Mouse (Mus musculus) subcutaneous adipose tissue, adult 2 months (tissue): ENCODE results near the gene Smad3. TPM values are rescaled to one million over a fixed set of nuclear protein-coding genes. Genes with fewer than 3 reads are reported as not detected.

Source experiments
- polyA plus RNA-seq: library from polyadenylated mRNA; depleted of rRNA; stranded (reverse); fragments of >200 nt; gene quantifications from 2 replicates; pipeline ENCODE4 v1.2.3, GENCODE M21; 2012; ENCODE audit warnings: low replicate concordance; rRNA removed

The Smad3 gene
- polyA plus RNA-seq, result 23.8 and 47.5 TPM in 2 replicates

GRCm38 (mm10) chr9:63757865-63758440, at the start of gene Smad3:
Gene Smad3, minus strand, starts transcription at chr9:63757994.

DNA sequence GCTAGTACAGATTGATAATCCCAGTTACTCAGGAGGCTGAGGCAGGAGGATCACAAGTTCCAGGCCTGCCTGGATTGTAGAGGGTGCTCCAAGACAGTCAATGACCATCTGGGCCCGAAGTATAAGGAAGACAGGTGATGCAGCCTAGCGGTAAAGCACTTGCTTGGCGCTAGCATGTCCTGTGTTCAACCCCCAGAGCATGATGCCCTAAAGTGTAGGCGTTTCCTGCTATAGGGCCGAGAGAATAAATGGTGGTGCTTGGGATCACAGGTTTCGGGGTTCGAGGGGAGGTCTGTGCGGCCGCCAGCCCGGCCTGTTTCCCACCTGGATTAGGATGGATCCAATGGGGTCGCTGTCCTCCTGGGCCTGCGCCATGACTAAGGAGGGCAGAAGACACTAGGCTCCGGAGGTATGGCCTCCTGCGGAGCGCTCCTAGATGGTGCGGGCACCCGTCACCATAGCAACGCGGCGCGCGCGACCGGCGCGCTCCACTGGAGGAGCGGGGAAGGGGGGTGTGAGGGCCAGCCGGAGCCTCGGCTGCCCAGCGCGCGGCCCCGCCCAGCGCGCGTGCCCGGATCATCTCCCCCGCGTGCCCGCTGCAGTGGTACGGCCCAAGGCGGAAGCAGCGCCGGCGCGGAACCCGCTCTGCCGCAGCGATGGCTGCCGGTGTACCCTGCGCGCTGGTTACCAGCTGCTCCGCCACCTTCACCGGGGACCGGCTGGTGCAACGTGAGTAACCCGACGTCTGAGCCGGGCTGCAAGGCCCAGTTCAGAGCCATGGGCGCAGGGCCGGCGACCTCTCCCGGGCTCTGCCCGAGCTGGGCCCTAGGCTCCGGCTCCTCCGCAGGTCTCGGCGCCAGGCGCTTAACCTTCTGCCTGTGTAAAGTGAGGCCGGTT, 155.5 kb downstream of the Smad3 start, which contains the start of the genes Iqch and Aagab:
Gene Iqch, minus strand, starts transcription at position 451 of the 897 bp plus-strand sequence.
Gene Aagab, plus strand, starts transcription at position 618 of the 897 bp plus-strand sequence.

Other genes with a start within 250 kb of the Smad3 start
- gene Iqch, start 155.5 kb downstream of the Smad3 start, polyA plus RNA-seq, result not detected in 2 replicates
- gene Aagab, start 155.3 kb downstream of the Smad3 start, polyA plus RNA-seq, result 16.9 and 17.9 TPM in 2 replicates